Mouse (Mus musculus) neural tube, embryonic 12.5 days (tissue): ENCODE data around the gene Tsg101. TPM values are rescaled to one million over a fixed set of nuclear protein-coding genes. Genes with fewer than 3 reads are reported as not detected.

Experiments
- ATAC-seq: fragments of 200-750 bp; cut with Nextera tagmentation; 2 replicates; pipeline ENCODE4 v1.8.0; 2017; ENCODE audit warnings: low read depth, mild to moderate bottlenecking, moderate TSS enrichment, moderate library complexity; ENCODE audit not compliant: low FRiP score
- H3K27ac ChIP-seq: fragments of 300-500 bp; sonication (generic); 2 replicates; pipeline ENCODE4 v1.5.1; 2016
- H3K27me3 ChIP-seq: fragments of 300-500 bp; sonication (generic); replicated peaks from 2 replicates; pipeline ENCODE4 v1.6.1; 2016; ENCODE audit warnings: mild to moderate bottlenecking
- H3K36me3 ChIP-seq: fragments of 300-500 bp; sonication (generic); 2 replicates; pipeline ENCODE4 v1.6.1; 2016; ENCODE audit warnings: mild to moderate bottlenecking
- H3K4me1 ChIP-seq: fragments of 300-500 bp; sonication (generic); 2 replicates; pipeline ENCODE4 v1.6.1; 2016
- H3K4me2 ChIP-seq: fragments of 300-500 bp; sonication (generic); replicated peaks from 2 replicates; pipeline ENCODE4 v1.6.1; 2016; ENCODE audit warnings: mild to moderate bottlenecking
- H3K4me3 ChIP-seq: fragments of 300-500 bp; sonication (generic); 2 replicates; pipeline ENCODE4 v1.5.1; 2016
- H3K9ac ChIP-seq: fragments of 300-500 bp; sonication (generic); 2 replicates; pipeline ENCODE4 v1.6.1; 2016; ENCODE audit warnings: mild to moderate bottlenecking
- H3K9me3 ChIP-seq: fragments of 300-500 bp; sonication (generic); 2 replicates; pipeline ENCODE4 v1.6.1; 2016; ENCODE audit warnings: mild to moderate bottlenecking
- WGBS: fragments of 180-500 bp; shearing (Covaris S2); methylation state at CpG from one replicate; pipeline ENCODE4 v1.1.7; 2016; 5-methylcytosine and 5-hydroxymethylcytosine counted together
- polyA plus RNA-seq: library from polyadenylated mRNA; unstranded; fragments of >200 nt; fragmentation: Nextera tagmentation; extraction: Ambion mirVana; gene quantifications from 2 replicates; pipeline ENCODE4 v1.2.1, GENCODE M21; 2016

Tsg101 gene
- polyA plus RNA-seq, 1 experiment from 2014 or later: 348 TPM

- H3K4me2 ChIP-seq: no peak within 1 kb of the TSS
- no peaks in the 10 kb centered on the region for H3K9me3 ChIP-seq
- H3K4me3 ChIP-seq: no peak within 1 kb of the TSS
- no peaks in the 10 kb centered on the region for H3K4me1 ChIP-seq
- WGBS: 40% methylated on average over 10 of the region's 10 CpGs
- no peaks in the 10 kb centered on the region for H3K27me3 ChIP-seq
- H3K27ac ChIP-seq: no peak within 1 kb of the TSS
- H3K9ac ChIP-seq: no peak within 1 kb of the TSS
- no peak for ATAC-seq
- peaks cover 5% of the 10 kb centered on the region for H3K36me3 ChIP-seq
These were observed 58.8 kb downstream of the Tsg101 start, which contains the start of gene Ldhc for GRCm38 (mm10) chr7:46860996-46861395. TSS of gene Ldhc (plus strand) at chr7:46861203.

DNA sequence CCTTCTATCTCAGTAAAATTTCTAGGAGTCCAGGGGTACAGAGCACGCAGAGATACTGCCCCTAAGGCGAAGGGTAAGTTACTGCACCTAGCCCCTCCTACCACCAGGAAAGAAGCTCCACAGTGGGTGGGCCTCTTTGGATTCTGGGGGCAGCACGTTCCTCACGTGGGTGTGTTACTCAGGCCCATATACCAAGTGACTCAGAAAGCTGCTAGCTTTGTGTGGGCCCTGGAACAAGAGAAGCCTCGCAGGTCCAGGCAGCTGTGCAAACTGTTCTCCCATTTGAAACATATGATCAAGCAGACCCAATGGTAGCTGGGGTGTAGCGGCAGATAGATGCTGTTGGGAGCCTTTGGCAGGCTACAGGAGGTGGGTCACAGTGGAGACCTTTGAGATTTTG lies 60.7 kb downstream of the Tsg101 start:
- Histone ChIP-seq H3K27me3 (no peaks in the 10 kb centered on the region), H3K27ac (no peak overlapping the region), H3K9ac (no peak overlapping the region), H3K9me3 (no peaks in the 10 kb centered on the region), H3K36me3 (peaks cover 24% of the 10 kb centered on the region), H3K4me3 (no peak overlapping the region), H3K4me1 (no peaks in the 10 kb centered on the region), H3K4me2 (no peak overlapping the region)
- 60% methylated on average over 6 of the region's 6 CpGs for WGBS
- no peak for ATAC-seq

GRCm38 (mm10) chr7:46857436-46857835 lies 62.3 kb downstream of the Tsg101 start:
- WGBS: 77% methylated on average over 9 of the region's 9 CpGs
- peaks cover 39% of the 10 kb centered on the region for H3K36me3 ChIP-seq

GRCm38 (mm10) chr7:46855866-46856560 lies 63.8 kb downstream of the Tsg101 start:
- Histone ChIP-seq H3K4me1 (no peaks in the 10 kb centered on the region), H3K27me3 (no peaks in the 10 kb centered on the region), H3K27ac (no peak overlapping the region), H3K4me2 (no peak overlapping the region), H3K9ac (no peak overlapping the region), H3K36me3 (peaks cover 53% of the 10 kb centered on the region), H3K9me3 (no peaks in the 10 kb centered on the region), H3K4me3 (no peak overlapping the region)
- 70% methylated on average over 7 of the region's 7 CpGs for WGBS
- no peak for ATAC-seq

More at GRCm38 (mm10) chr7:46857436-46857835, 62.3 kb downstream of the Tsg101 start:
- H3K4me1 ChIP-seq: no peaks in the 10 kb centered on the region
- no peaks in the 10 kb centered on the region for H3K27me3 ChIP-seq
- no peak overlapping the region for H3K9ac ChIP-seq
- no peaks in the 10 kb centered on the region for H3K9me3 ChIP-seq
- ATAC-seq: no peak
- H3K4me2 ChIP-seq: no peak overlapping the region
- no peak overlapping the region for H3K4me3 ChIP-seq
- no peak overlapping the region for H3K27ac ChIP-seq

- Histone ChIP-seq H3K27ac (no peak overlapping the region), H3K9ac (no peak overlapping the region), H3K36me3 (peaks cover 72% of the 10 kb centered on the region), H3K4me3 (no peak overlapping the region), H3K4me1 (no peaks in the 10 kb centered on the region), H3K4me2 (no peak overlapping the region), H3K27me3 (no peaks in the 10 kb centered on the region), H3K9me3 (no peaks in the 10 kb centered on the region)
- no peak for ATAC-seq
- WGBS: 85% methylated on average over 9 of the region's 9 CpGs
These were observed 66.4 kb downstream of the Tsg101 start for GRCm38 (mm10) chr7:46853365-46853764.

GRCm38 (mm10) chr7:46852666-46853065 lies 67.1 kb downstream of the Tsg101 start:
- no peaks in the 10 kb centered on the region for H3K4me1 ChIP-seq
- no peaks in the 10 kb centered on the region for H3K9me3 ChIP-seq
- 88% methylated on average over 1 of the region's 1 CpGs for WGBS
- H3K9ac ChIP-seq: no peak overlapping the region
- no peak overlapping the region for H3K4me2 ChIP-seq
- H3K36me3 ChIP-seq: peaks cover 75% of the 10 kb centered on the region
- H3K4me3 ChIP-seq: no peak overlapping the region
- no peak overlapping the region for H3K27ac ChIP-seq
- H3K27me3 ChIP-seq: no peaks in the 10 kb centered on the region
- no peak for ATAC-seq

DNA sequence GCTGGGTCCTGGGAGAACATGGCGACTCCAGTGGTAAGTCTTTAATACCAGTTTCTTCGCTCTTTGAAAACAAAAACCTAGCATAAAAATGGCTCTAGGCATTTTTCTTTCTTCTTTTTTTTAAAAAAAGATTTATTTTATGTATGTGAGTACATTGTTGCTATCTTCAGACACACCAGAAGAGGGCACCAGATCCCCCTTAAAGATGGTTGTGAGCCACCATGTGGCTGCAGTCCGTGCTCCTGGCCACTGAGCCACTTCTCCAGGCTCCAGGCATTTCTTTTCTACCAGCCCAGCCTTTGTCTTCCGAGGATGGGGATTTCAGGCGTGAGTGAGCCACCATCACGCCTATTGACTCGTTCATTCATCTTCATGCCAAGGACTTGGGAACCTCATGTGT lies 68.7 kb downstream of the Tsg101 start:
- ATAC-seq: no peak
- Histone ChIP-seq H3K4me2 (no peak overlapping the region), H3K9me3 (no peaks in the 10 kb centered on the region), H3K36me3 (peaks cover 71% of the 10 kb centered on the region), H3K9ac (no peak overlapping the region), H3K27me3 (no peaks in the 10 kb centered on the region), H3K27ac (no peak overlapping the region), H3K4me3 (no peak overlapping the region), H3K4me1 (peaks cover 8% of the 10 kb centered on the region; the same call in 1 of the 2 replicates)
- WGBS: 52% methylated on average over 7 of the region's 7 CpGs

GRCm38 (mm10) chr7:46849287-46849686 lies 70.5 kb downstream of the Tsg101 start:
- no peak overlapping the region for H3K27ac ChIP-seq
- H3K9ac ChIP-seq: no peak overlapping the region
- H3K27me3 ChIP-seq: no peaks in the 10 kb centered on the region
- no peak for ATAC-seq
- peaks cover 53% of the 10 kb centered on the region for H3K36me3 ChIP-seq
- peaks cover 10% of the 10 kb centered on the region; the same call in 1 of the 2 replicates for H3K4me1 ChIP-seq
- H3K4me2 ChIP-seq: no peak overlapping the region
- no peak overlapping the region for H3K4me3 ChIP-seq
- 73% methylated on average over 5 of the region's 5 CpGs for WGBS
- H3K9me3 ChIP-seq: no peaks in the 10 kb centered on the region

GRCm38 (mm10) chr7:46846486-46847244 lies 73.1 kb downstream of the Tsg101 start:
- H3K27me3 ChIP-seq: no peaks in the 10 kb centered on the region
- peak overlapping the region; percentile 94 for H3K4me2 ChIP-seq
- no peak overlapping the region for H3K27ac ChIP-seq
- ATAC-seq: peak; percentile 39
- peaks cover 10% of the 10 kb centered on the region; the same call in 1 of the 2 replicates for H3K4me1 ChIP-seq
- no peaks in the 10 kb centered on the region for H3K9me3 ChIP-seq
- peaks cover 28% of the 10 kb centered on the region for H3K36me3 ChIP-seq
- peak overlapping the region; percentile 85 for H3K9ac ChIP-seq
- 1% methylated on average over 28 of the region's 28 CpGs for WGBS
- H3K4me3 ChIP-seq: peak overlapping the region; percentile 76

- peaks cover 22% of the 10 kb centered on the region for H3K36me3 ChIP-seq
- WGBS: under 1% methylated on average over 36 of the region's 36 CpGs
- peak overlapping the region; percentile 85 for H3K9ac ChIP-seq
- peak overlapping the region; percentile 94 for H3K4me2 ChIP-seq
- H3K27ac ChIP-seq: peak overlapping the region; percentile 46
- no peaks in the 10 kb centered on the region for H3K9me3 ChIP-seq
- peaks cover 10% of the 10 kb centered on the region; the same call in 1 of the 2 replicates for H3K4me1 ChIP-seq
- 0 out of 2 replicates have a peak, but pooled peaks cover 3% of the 10 kb centered on the region for H3K27me3 ChIP-seq
- H3K4me3 ChIP-seq: peak overlapping the region; percentile 76
- ATAC-seq: no peak; the same call in 1 of the 2 replicates
These were observed 73.7 kb downstream of the Tsg101 start for GRCm38 (mm10) chr7:46845978-46846485.

DNA sequence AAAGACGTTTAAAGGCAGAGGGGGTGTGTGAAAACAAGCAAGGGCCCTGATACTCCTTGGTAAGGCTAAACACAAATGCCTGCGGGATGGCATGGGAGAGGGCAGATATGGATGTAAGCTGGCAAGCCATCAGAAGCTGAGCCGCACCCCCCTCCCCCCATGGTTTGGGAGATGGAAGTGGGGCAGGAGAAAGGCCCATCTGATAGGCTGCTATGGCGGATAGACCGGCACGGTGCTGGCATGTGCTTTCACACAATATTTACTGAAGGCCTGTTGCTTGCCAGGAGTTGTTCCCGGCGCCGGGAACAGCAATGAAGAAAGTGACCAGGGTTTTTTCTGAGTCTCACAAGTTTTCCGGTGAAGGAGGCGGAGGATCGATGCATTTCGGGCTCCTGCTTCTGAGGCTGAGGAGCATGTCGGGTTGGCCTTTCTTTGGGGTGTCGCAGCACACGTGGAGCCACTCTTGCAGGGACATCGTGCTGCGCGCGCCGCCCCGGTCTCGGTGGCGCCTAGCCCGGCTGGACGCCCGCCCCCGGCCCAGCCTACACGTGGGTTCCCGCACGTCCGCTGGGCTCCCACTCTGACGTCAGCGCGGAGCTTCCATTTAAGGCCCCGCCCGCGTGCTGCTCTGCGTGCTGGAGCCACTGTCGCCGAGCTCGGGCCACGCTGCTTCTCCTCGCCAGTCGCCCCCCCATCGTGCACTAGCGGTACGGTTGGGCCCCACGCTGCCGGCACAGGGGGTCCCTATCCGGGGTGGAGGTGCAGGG lies 74.4 kb downstream of the Tsg101 start:
- H3K4me1 ChIP-seq: peaks cover 10% of the 10 kb centered on the region; the same call in 1 of the 2 replicates
- 0 out of 2 replicates have a peak, but pooled peaks cover 3% of the 10 kb centered on the region for H3K27me3 ChIP-seq
- peak overlapping the region; percentile 46 for H3K27ac ChIP-seq
- H3K9ac ChIP-seq: peak overlapping the region; percentile 85
- H3K36me3 ChIP-seq: peaks cover 21% of the 10 kb centered on the region
- peak overlapping the region; percentile 94 for H3K4me2 ChIP-seq
- H3K4me3 ChIP-seq: peak overlapping the region; percentile 76
- H3K9me3 ChIP-seq: no peaks in the 10 kb centered on the region
- ATAC-seq: peak; percentile 88
- WGBS: under 1% methylated on average over 51 of the region's 51 CpGs
